Mouse (Mus musculus): ENCODE data around the gene Epn2. TPM values are rescaled to one million over a fixed set of nuclear protein-coding genes. Genes with fewer than 3 reads are reported as not detected.

Gene Epn2
- total and polyA plus RNA-seq, 3 experiments: 20.4 to 24.9 (median 23.1) TPM

DNA sequence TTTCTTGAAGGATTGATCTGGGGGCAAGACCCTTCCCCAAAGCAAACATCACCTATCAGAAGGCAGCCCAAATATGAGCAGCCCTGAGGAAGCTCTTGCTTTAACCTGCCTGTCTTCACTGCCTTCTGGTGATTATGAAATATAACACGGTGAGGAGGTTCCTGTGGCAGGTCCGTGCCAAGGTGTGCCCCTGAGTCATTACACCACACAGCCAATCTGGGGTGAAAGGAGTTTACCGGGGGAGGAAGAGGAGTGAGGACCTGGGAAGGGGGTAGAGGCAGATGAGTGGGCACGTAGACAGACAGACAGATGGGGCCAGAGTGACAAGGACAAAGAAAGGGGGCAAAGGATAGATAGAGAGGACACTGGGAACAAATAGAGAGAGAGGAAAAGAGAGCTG lies 105.9 kb downstream of the Epn2 start:
- H3K79me2 ChIP-seq (replicated peaks; ENCODE audit: control insufficient read depth, insufficient read depth, low read length): no peaks in the 10 kb centered on the region
- H3K9ac ChIP-seq (ENCODE audit: low read depth, low read length): no peak overlapping the region
- no peaks in the 10 kb centered on the region for H3K36me3 ChIP-seq (ENCODE audit: control insufficient read depth, insufficient read depth, low read length)
- WGBS: 73% methylated on average over 4 of the region's 4 CpGs
- intact Hi-C loops (cut with DNase I): no loop called here
- no peak for DNase-seq
- H3K4me1 ChIP-seq (ENCODE audit: control insufficient read depth, insufficient read depth, low read length): no peaks in the 10 kb centered on the region
- H3K27me3 ChIP-seq (ENCODE audit: control insufficient read depth, insufficient read depth, low read length): no peaks in the 10 kb centered on the region
- H3K27ac ChIP-seq: no peak overlapping the region
- no peak for TF ChIP-seq POLR2A (IDR thresholded peaks at IDR 0.05; ENCODE audit: insufficient read depth, low read depth, low read length)
- TF ChIP-seq CTCF (IDR thresholded peaks at IDR 0.05): no peak
- TF ChIP-seq EP300 (IDR thresholded peaks at IDR 0.05; ENCODE audit: insufficient read depth, low read depth, low read length): no peak
- no peak overlapping the region for H3K4me3 ChIP-seq

DNA sequence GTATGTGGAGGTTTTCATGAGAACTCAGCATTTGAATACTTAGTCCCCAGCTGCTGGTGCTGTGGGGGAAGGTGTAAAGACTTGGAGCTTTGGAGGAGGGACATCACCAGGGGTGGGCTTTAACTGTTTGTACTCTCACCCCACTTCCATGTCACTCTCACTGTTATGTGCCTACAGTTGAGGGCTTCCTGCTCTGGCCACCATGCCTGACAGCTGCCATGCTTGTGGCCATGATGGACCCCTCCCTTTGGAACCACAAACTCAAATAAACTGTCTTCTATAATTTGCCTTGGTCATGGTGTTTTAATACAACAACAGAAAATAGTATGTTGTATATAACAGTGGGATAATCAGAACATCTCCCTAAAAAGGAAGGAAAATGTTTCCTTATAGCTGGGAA lies 108.6 kb downstream of the Epn2 start:
- no peak for TF ChIP-seq CTCF (IDR thresholded peaks at IDR 0.05)
- TF ChIP-seq POLR2A (IDR thresholded peaks at IDR 0.05; ENCODE audit: insufficient read depth, low read depth, low read length): no peak
- TF ChIP-seq EP300 (IDR thresholded peaks at IDR 0.05; ENCODE audit: insufficient read depth, low read depth, low read length): no peak
- Histone ChIP-seq H3K4me3 (no peak overlapping the region), H3K4me1 (ENCODE audit: control insufficient read depth, insufficient read depth, low read length) (no peaks in the 10 kb centered on the region), H3K79me2 (replicated peaks; ENCODE audit: control insufficient read depth, insufficient read depth, low read length) (no peaks in the 10 kb centered on the region), H3K9ac (ENCODE audit: low read depth, low read length) (no peak overlapping the region), H3K27ac (no peak overlapping the region), H3K27me3 (ENCODE audit: control insufficient read depth, insufficient read depth, low read length) (no peaks in the 10 kb centered on the region), H3K36me3 (ENCODE audit: control insufficient read depth, insufficient read depth, low read length) (no peaks in the 10 kb centered on the region)
- DNase-seq: no peak
- intact Hi-C loops (cut with DNase I): no loop called here

DNA sequence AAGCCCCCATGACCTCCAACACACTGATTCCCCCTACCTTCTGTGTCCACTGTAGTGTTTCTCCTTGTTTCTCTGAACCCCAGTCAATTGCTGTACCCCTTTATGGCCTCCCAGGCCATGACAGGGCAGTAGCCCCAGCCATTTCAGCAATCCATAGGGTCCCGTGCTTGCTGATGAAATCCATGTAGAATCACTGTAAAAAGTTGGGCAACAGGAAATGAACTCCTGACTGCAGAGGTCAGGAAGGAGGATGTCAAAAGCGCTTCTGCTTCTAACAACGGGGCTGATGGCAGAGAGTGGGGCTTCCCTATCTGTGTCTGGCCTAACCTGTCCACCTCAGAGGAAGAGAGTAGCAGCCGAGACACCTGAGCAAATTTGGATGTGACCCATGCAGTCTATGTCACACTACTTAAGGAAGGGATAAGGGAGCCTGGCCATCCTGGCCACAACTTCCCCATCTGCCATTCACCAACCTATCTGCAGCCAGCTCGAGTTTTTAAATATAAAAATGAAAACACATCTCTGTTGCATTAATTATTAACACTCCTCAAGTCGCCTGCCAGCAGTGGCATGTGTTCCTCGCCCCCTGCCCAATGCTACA lies 110.1 kb downstream of the Epn2 start:
- intact Hi-C loops (cut with DNase I): no loop called here
- DNase-seq: no peak
- no peaks in the 10 kb centered on the region for H3K27me3 ChIP-seq (ENCODE audit: control insufficient read depth, insufficient read depth, low read length)
- H3K9ac ChIP-seq (ENCODE audit: low read depth, low read length): no peak overlapping the region
- 64% methylated on average over 7 of the region's 7 CpGs for WGBS
- no peak overlapping the region for H3K27ac ChIP-seq
- TF ChIP-seq POLR2A (IDR thresholded peaks at IDR 0.05; ENCODE audit: insufficient read depth, low read depth, low read length) (no peak), CTCF (IDR thresholded peaks at IDR 0.05) (no peak), EP300 (IDR thresholded peaks at IDR 0.05; ENCODE audit: insufficient read depth, low read depth, low read length) (no peak)
- no peak overlapping the region for H3K4me3 ChIP-seq
- H3K79me2 ChIP-seq (replicated peaks; ENCODE audit: control insufficient read depth, insufficient read depth, low read length): no peaks in the 10 kb centered on the region
- H3K4me1 ChIP-seq (ENCODE audit: control insufficient read depth, insufficient read depth, low read length): no peaks in the 10 kb centered on the region
- no peaks in the 10 kb centered on the region for H3K36me3 ChIP-seq (ENCODE audit: control insufficient read depth, insufficient read depth, low read length)

DNA sequence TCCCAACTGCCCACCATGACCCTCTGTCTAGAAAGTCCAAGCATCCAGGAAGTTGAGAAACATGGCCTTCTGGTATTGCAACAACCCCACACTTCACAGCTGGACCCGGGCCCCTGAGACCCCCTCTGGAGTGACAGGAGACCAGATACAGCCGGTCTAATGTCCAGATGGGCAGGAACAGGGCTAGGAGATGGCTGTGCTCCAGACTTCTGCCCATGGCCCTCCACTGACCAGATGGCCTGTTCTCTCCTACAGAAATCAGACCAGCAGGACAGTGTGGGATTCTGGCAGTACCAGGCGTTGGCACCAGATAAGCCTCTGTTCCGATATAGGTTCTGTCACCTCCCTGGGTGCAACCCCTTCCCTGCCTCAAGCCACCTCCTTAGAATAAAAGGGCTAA lies 111.0 kb downstream of the Epn2 start:
- Histone ChIP-seq H3K9ac (ENCODE audit: low read depth, low read length) (no peak overlapping the region), H3K4me1 (ENCODE audit: control insufficient read depth, insufficient read depth, low read length) (no peaks in the 10 kb centered on the region), H3K27ac (no peak overlapping the region), H3K27me3 (ENCODE audit: control insufficient read depth, insufficient read depth, low read length) (no peaks in the 10 kb centered on the region), H3K4me3 (no peak overlapping the region), H3K79me2 (replicated peaks; ENCODE audit: control insufficient read depth, insufficient read depth, low read length) (no peaks in the 10 kb centered on the region), H3K36me3 (ENCODE audit: control insufficient read depth, insufficient read depth, low read length) (no peaks in the 10 kb centered on the region)
- WGBS: 79% methylated on average over 4 of the region's 4 CpGs
- DNase-seq: no peak
- TF ChIP-seq POLR2A (IDR thresholded peaks at IDR 0.05; ENCODE audit: insufficient read depth, low read depth, low read length) (no peak), EP300 (IDR thresholded peaks at IDR 0.05; ENCODE audit: insufficient read depth, low read depth, low read length) (no peak), CTCF (IDR thresholded peaks at IDR 0.05) (no peak)
- intact Hi-C loops (cut with DNase I): no loop called here

Other genes with a start within 250 kb of the Epn2 start
- gene Slc47a2, start 236.8 kb downstream of the Epn2 start, total RNA-seq (2021): not detected
- gene Slc47a2, start 236.8 kb downstream of the Epn2 start, polyA plus RNA-seq (2012; rRNA removed): 0.04 and 0.12 TPM in 2 replicates
- gene Slc47a1, start 201.3 kb downstream of the Epn2 start, total RNA-seq (2021): 10 to 100 TPM; 27.7 to 32.0 TPM
- gene Slc47a1, start 201.3 kb downstream of the Epn2 start, polyA plus RNA-seq (2012; rRNA removed): 51.1 and 92.7 TPM in 2 replicates
- under 1 TPM; 0.10 to 0.30 TPM for gene Rnf112, start 125.6 kb downstream of the Epn2 start, total RNA-seq (2021)
- gene Rnf112, start 125.6 kb downstream of the Epn2 start, polyA plus RNA-seq (2012; rRNA removed): 0.15 and 0.18 TPM in 2 replicates
- gene Mfap4, start 94.3 kb downstream of the Epn2 start, total RNA-seq (2021): 10 to 100 TPM; 18.4 to 22.9 TPM
- gene Mfap4, start 94.3 kb downstream of the Epn2 start, polyA plus RNA-seq (2012; rRNA removed): 125 and 143 TPM in 2 replicates
- gene Mapk7, start 85.3 kb downstream of the Epn2 start, total RNA-seq (2021): 1 to 10 TPM; 5.5 to 6.0 TPM
- gene Mapk7, start 85.3 kb downstream of the Epn2 start, polyA plus RNA-seq (2012; rRNA removed): 11.9 and 12.6 TPM in 2 replicates
- 1 to 10 TPM; 8.0 to 9.3 TPM for gene B9d1, start 74.5 kb downstream of the Epn2 start, total RNA-seq (2021)
- 10.6 and 15.6 TPM in 2 replicates for gene B9d1, start 74.5 kb downstream of the Epn2 start, polyA plus RNA-seq (2012; rRNA removed)
- 10 to 100 TPM; 10.6 to 11.3 TPM for gene Grap, start 73.6 kb upstream of the Epn2 start, total RNA-seq (2021)
- 10.5 and 11.7 TPM in 2 replicates for gene Grap, start 73.6 kb upstream of the Epn2 start, polyA plus RNA-seq (2012; rRNA removed)
- gene Fam83g, start 104.4 kb upstream of the Epn2 start, total RNA-seq (2021): under 1 TPM; 0.26 to 0.30 TPM
- 0.20 and 0.29 TPM in 2 replicates for gene Fam83g, start 104.4 kb upstream of the Epn2 start, polyA plus RNA-seq (2012; rRNA removed)
- gene Slc5a10, start 141.1 kb upstream of the Epn2 start, total RNA-seq (2021): not detected
- 0.09 TPM in 1 of 2 replicates, not detected in the other for gene Slc5a10, start 141.1 kb upstream of the Epn2 start, polyA plus RNA-seq (2012; rRNA removed)
- 1 to 10 TPM; 6.9 to 7.9 TPM for gene Prpsap2, start 182.4 kb upstream of the Epn2 start, total RNA-seq (2021)
- gene Prpsap2, start 182.4 kb upstream of the Epn2 start, polyA plus RNA-seq (2012; rRNA removed): 5.5 and 8.4 TPM in 2 replicates

Data from heart, adult 2 months (tissue).